In genomic region chr4:156108606-156109546, GRCm38 (mm10) we compare ENCODE assay signal across 8 mouse cellular contexts. TPM values are rescaled to one million over a fixed set of nuclear protein-coding genes. Genes with fewer than 3 reads are reported as not detected.
A peak's percentile ranks its signal among the peaks of the same experiment; 100 is the strongest.
DNase-seq lines count a peak whose midpoint lies in the region.

No protein-coding gene starts in this region.

- peak overlapping the region; percentile 93 for H3K27ac ChIP-seq in forebrain, embryonic 10.5 days
- peak overlapping the region; percentile 96 for H3K27ac ChIP-seq in hindbrain, embryonic 10.5 days
- peak overlapping the region; percentile 95 for H3K27ac ChIP-seq in limb, embryonic 10.5 days
- H3K27ac ChIP-seq in midbrain, embryonic 10.5 days (replicated peaks): peak overlapping the region; percentile 92

- WGBS in forebrain, embryonic 10.5 days: 30% methylated on average over 13 of the region's 13 CpGs
- 31% methylated on average over 13 of the region's 13 CpGs for WGBS in hindbrain, embryonic 10.5 days
- WGBS in limb, embryonic 10.5 days: 33% methylated on average over 13 of the region's 13 CpGs
- 37% methylated on average over 13 of the region's 13 CpGs for WGBS in midbrain, embryonic 10.5 days

- peaks cover 7% of the 10 kb centered on the region for H3K36me3 ChIP-seq in forebrain, embryonic 10.5 days (replicated peaks)
- peaks cover 10% of the 10 kb centered on the region; the same call in 1 of the 2 replicates for H3K36me3 ChIP-seq in hindbrain, embryonic 10.5 days
- H3K36me3 ChIP-seq in limb, embryonic 10.5 days: peaks cover 13% of the 10 kb centered on the region
- H3K36me3 ChIP-seq in midbrain, embryonic 10.5 days: peaks cover 8% of the 10 kb centered on the region; the same call in 1 of the 2 replicates
- no peaks in the 10 kb centered on the region for H3K36me3 ChIP-seq in splenic B cell, adult 2 months (ENCODE audit: control insufficient read depth, insufficient read depth, low read length, poor library complexity, severe bottlenecking)

- intact Hi-C loops in heart, postnatal 25 days (cut with DNase I): loop anchor here (2.0 kb wide), 1 partner anchor 76 kb away; no protein-coding TSS in a partner anchor

- no peaks in the 10 kb centered on the region for H3K27me3 ChIP-seq in forebrain, embryonic 10.5 days (ENCODE audit: poor library complexity, severe bottlenecking)
- no peaks in the 10 kb centered on the region for H3K27me3 ChIP-seq in hindbrain, embryonic 10.5 days (ENCODE audit: insufficient read depth, poor library complexity, severe bottlenecking)
- H3K27me3 ChIP-seq in limb, embryonic 10.5 days (ENCODE audit: low read depth, poor library complexity, severe bottlenecking): no peaks in the 10 kb centered on the region
- no peaks in the 10 kb centered on the region for H3K27me3 ChIP-seq in midbrain, embryonic 10.5 days (ENCODE audit: low read depth, poor library complexity, severe bottlenecking)
- no peaks in the 10 kb centered on the region for H3K27me3 ChIP-seq in splenic B cell, adult 2 months (ENCODE audit: control insufficient read depth, insufficient read depth, low read length, poor library complexity, severe bottlenecking)

- DNase-seq in heart, adult 11 months: peak; percentile 96
- no peak for DNase-seq in heart, postnatal 25 days (ENCODE audit: low spot score)
- peak; percentile 46 for DNase-seq in c-Kit-positive CD71-negative TER-119-negative erythroid progenitor cells, embryonic 14.5 days (ENCODE audit: low read depth)
- DNase-seq in forebrain, embryonic 10.5 days (ENCODE audit: extremely low spot score, low spot score): peak; percentile 54
- DNase-seq in hindbrain, embryonic 10.5 days (ENCODE audit: low spot score): peak; percentile 67
- peak; percentile 65 for DNase-seq in limb, embryonic 10.5 days (ENCODE audit: low spot score)
- DNase-seq in midbrain, embryonic 10.5 days (ENCODE audit: low spot score): peak; percentile 59
- DNase-seq in splenic B cell, adult 2 months (ENCODE audit: low read depth, low spot score): peak; percentile 54

- H3K4me3 ChIP-seq in forebrain, embryonic 10.5 days: peak overlapping the region; percentile 77
- peak overlapping the region; percentile 88 for H3K4me3 ChIP-seq in hindbrain, embryonic 10.5 days
- peak overlapping the region; percentile 88 for H3K4me3 ChIP-seq in limb, embryonic 10.5 days
- peak overlapping the region; percentile 85 for H3K4me3 ChIP-seq in midbrain, embryonic 10.5 days

- peaks cover 16% of the 10 kb centered on the region for H3K4me1 ChIP-seq in forebrain, embryonic 10.5 days
- peaks cover 15% of the 10 kb centered on the region for H3K4me1 ChIP-seq in hindbrain, embryonic 10.5 days (replicated peaks)
- 0 out of 2 replicates have a peak, but pooled peaks cover 6% of the 10 kb centered on the region for H3K4me1 ChIP-seq in limb, embryonic 10.5 days
- H3K4me1 ChIP-seq in midbrain, embryonic 10.5 days: peaks cover 11% of the 10 kb centered on the region

- H3K9me3 ChIP-seq in forebrain, embryonic 10.5 days: no peaks in the 10 kb centered on the region
- no peaks in the 10 kb centered on the region for H3K9me3 ChIP-seq in hindbrain, embryonic 10.5 days
- H3K9me3 ChIP-seq in limb, embryonic 10.5 days (replicated peaks): no peaks in the 10 kb centered on the region
- no peaks in the 10 kb centered on the region for H3K9me3 ChIP-seq in midbrain, embryonic 10.5 days (replicated peaks)

RNA-seq across cellular contexts. Expression of gene 9430015G10Rik, which starts 0.9 kb away (rescaled TPM):
- total RNA-seq in heart, postnatal 25 days (2021): 1 to 10 TPM; 3.3 to 3.6 TPM
- polyA plus RNA-seq in forebrain, embryonic 10.5 days (2016; fragmentation: Nextera tagmentation; extraction: Ambion mirVana): 81.2 and 86.9 TPM in 2 replicates
- polyA plus RNA-seq in hindbrain, embryonic 10.5 days (2016; fragmentation: Nextera tagmentation; extraction: Ambion mirVana): 62.3 and 72.7 TPM in 2 replicates
- 76.0 and 78.5 TPM in 2 replicates for polyA plus RNA-seq in limb, embryonic 10.5 days (2016; fragmentation: Nextera tagmentation; extraction: Ambion mirVana)
- polyA plus RNA-seq in midbrain, embryonic 10.5 days (2016; fragmentation: Nextera tagmentation; extraction: Ambion mirVana): 75.3 and 76.5 TPM in 2 replicates

RNA-seq across cellular contexts. Expression of gene Rnf223, which starts 21.4 kb away (rescaled TPM):
- total RNA-seq in heart, postnatal 25 days (2021): under 1 TPM in 1 of 2 experiments, not detected in 1; 0.10 TPM
- polyA plus RNA-seq in forebrain, embryonic 10.5 days (2016; fragmentation: Nextera tagmentation; extraction: Ambion mirVana): 0.87 and 1.1 TPM in 2 replicates
- polyA plus RNA-seq in hindbrain, embryonic 10.5 days (2016; fragmentation: Nextera tagmentation; extraction: Ambion mirVana): 0.71 and 0.75 TPM in 2 replicates
- polyA plus RNA-seq in limb, embryonic 10.5 days (2016; fragmentation: Nextera tagmentation; extraction: Ambion mirVana): 0.77 and 0.96 TPM in 2 replicates
- polyA plus RNA-seq in midbrain, embryonic 10.5 days (2016; fragmentation: Nextera tagmentation; extraction: Ambion mirVana): 0.79 and 0.93 TPM in 2 replicates

RNA-seq across cellular contexts. Expression of gene Ttll10, which starts 49.7 kb away (rescaled TPM):
- not detected for total RNA-seq in heart, postnatal 25 days (2021)
- 0.10 and 0.41 TPM in 2 replicates for polyA plus RNA-seq in forebrain, embryonic 10.5 days (2016; fragmentation: Nextera tagmentation; extraction: Ambion mirVana)
- polyA plus RNA-seq in hindbrain, embryonic 10.5 days (2016; fragmentation: Nextera tagmentation; extraction: Ambion mirVana): 0.27 and 0.30 TPM in 2 replicates
- 0.54 and 0.67 TPM in 2 replicates for polyA plus RNA-seq in limb, embryonic 10.5 days (2016; fragmentation: Nextera tagmentation; extraction: Ambion mirVana)
- polyA plus RNA-seq in midbrain, embryonic 10.5 days (2016; fragmentation: Nextera tagmentation; extraction: Ambion mirVana): 0.30 TPM in 1 of 2 replicates, not detected in the other
